Mouse (Mus musculus) intestine, embryonic 14.5 days (tissue): Measurements from ENCODE around the gene Mitf. TPM values are rescaled to one million over a fixed set of nuclear protein-coding genes. Genes with fewer than 3 reads are reported as not detected.

ENCODE experiments used
- ATAC-seq: fragments of 200-750 bp; cut with Nextera tagmentation; replicated peaks from 2 replicates; pipeline ENCODE4 v1.8.0; 2017; ENCODE audit warnings: low read depth, moderate number of reproducible peaks, moderate TSS enrichment, moderate library complexity; ENCODE audit not compliant: low FRiP score, low TSS enrichment
- DNase-seq: peaks from one replicate; pipeline ENCODE4 v3.0.0-alpha.2; 2018; ENCODE audit warnings: low spot score
- H3K27ac ChIP-seq: fragments of 300-500 bp; sonication (generic); 2 replicates; pipeline ENCODE4 v1.5.1; 2014; ENCODE audit warnings: low read depth, mild to moderate bottlenecking, control low read depth
- H3K27me3 ChIP-seq: fragments of 300-500 bp; sonication (generic); replicated peaks from 2 replicates; pipeline ENCODE4 v1.6.1; 2014; ENCODE audit warnings: low read length, control low read depth; ENCODE audit not compliant: control insufficient read depth, insufficient read depth
- H3K36me3 ChIP-seq: fragments of 300-500 bp; sonication (generic); 2 replicates; pipeline ENCODE4 v1.6.1; 2014; ENCODE audit warnings: low read length, control low read depth; ENCODE audit not compliant: control insufficient read depth, insufficient read depth
- H3K4me1 ChIP-seq: fragments of 300-500 bp; sonication (generic); replicated peaks from 2 replicates; pipeline ENCODE4 v1.6.1; 2014; ENCODE audit warnings: low read length, control low read depth, mixed read lengths; ENCODE audit not compliant: control insufficient read depth, insufficient read depth
- H3K4me2 ChIP-seq: fragments of 300-500 bp; sonication (generic); 2 replicates; pipeline ENCODE4 v1.6.1; 2014; ENCODE audit warnings: low read length
- H3K4me3 ChIP-seq: fragments of 300-500 bp; sonication (generic); 2 replicates; pipeline ENCODE4 v1.5.1; 2014; ENCODE audit warnings: low read depth, low read length, control low read depth, mixed read lengths
- H3K9ac ChIP-seq: fragments of 300-500 bp; sonication (generic); 2 replicates; pipeline ENCODE4 v1.6.1; 2014; ENCODE audit warnings: mild to moderate bottlenecking, low read length
- H3K9me3 ChIP-seq: fragments of 300-500 bp; sonication (generic); 2 replicates; pipeline ENCODE4 v1.6.1; 2016; ENCODE audit warnings: low read length, control low read depth; ENCODE audit not compliant: control insufficient read depth
- WGBS: fragments of 180-500 bp; shearing (Covaris S2); extraction: QIAGEN DNeasy Blood & Tissue Kit; methylation state at CpG from one replicate; pipeline ENCODE4 v1.1.7; 2014; 5-methylcytosine and 5-hydroxymethylcytosine counted together
- polyA plus RNA-seq: library from polyadenylated mRNA; unstranded; fragments of >200 nt; fragmentation: Nextera tagmentation; extraction: Ambion mirVana; gene quantifications from 2 replicates; pipeline ENCODE4 v1.2.1, GENCODE M21; 2014

Gene Mitf
- polyA plus RNA-seq, 1 experiment from 2014 or later = 1.3 TPM

DNA sequence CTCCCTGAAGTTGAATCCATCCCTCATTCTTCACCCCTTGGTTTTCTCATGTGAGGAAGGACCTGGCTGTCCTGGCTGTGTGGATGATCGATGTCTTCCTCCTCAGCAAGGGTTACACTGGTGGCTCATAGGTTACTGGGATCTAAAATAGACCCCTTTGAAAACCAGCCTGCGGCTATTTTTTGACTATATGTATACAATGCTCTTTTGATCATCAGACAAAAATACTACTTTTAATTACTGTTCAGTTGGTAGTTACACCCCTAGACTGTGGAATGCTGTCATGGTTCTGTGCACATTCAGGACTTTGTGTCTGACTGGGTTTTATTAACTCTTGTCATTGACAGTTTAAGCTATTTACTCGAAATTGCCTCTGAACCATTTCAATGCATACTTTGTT lies 157.9 kb downstream of the Mitf start:
- ATAC-seq (no peak), DNase-seq (no peak)
- Histone ChIP-seq H3K27me3 (no peaks in the 10 kb centered on the region), H3K9ac (no peak overlapping the region), H3K9me3 (no peaks in the 10 kb centered on the region), H3K4me2 (no peak overlapping the region), H3K36me3 (no peaks in the 10 kb centered on the region), H3K4me1 (no peaks in the 10 kb centered on the region), H3K27ac (no peak overlapping the region), H3K4me3 (no peak overlapping the region)
- 73% methylated on average over 3 of the region's 3 CpGs for WGBS

- Histone ChIP-seq H3K27me3 (no peaks in the 10 kb centered on the region), H3K36me3 (no peaks in the 10 kb centered on the region), H3K4me3 (no peak overlapping the region), H3K4me1 (no peaks in the 10 kb centered on the region), H3K9me3 (no peaks in the 10 kb centered on the region), H3K27ac (no peak overlapping the region), H3K9ac (no peak overlapping the region), H3K4me2 (no peak overlapping the region)
- 78% methylated on average over 9 of the region's 9 CpGs for WGBS
- no peak for DNase-seq
- ATAC-seq = no peak
Measured at GRCm38 (mm10) chr6:97981668-97982067, 174.8 kb downstream of the Mitf start.

DNA sequence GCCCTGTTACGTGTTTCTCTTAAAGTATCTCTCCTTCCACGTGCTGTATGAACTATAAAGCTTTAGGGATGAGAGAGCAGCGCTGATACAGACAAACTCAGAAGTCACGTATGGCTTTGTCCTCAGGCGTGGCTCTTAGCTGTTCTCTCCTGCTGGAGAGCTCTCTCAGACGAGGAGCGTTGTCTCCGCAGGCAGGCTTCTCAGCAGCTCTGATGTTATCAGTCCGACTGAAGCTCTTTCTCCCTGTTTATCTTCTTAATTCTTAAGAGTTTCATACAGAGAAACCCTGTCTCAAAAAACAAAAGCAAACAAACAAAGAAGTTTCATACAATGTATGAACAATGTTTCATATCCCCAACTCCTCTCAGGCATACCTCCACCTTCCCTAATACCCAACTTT lies 178.8 kb downstream of the Mitf start:
- DNase-seq = peak; percentile 25
- Histone ChIP-seq H3K4me3 (no peak overlapping the region), H3K36me3 (no peaks in the 10 kb centered on the region), H3K9ac (no peak overlapping the region), H3K27me3 (no peaks in the 10 kb centered on the region), H3K27ac (no peak overlapping the region), H3K9me3 (no peaks in the 10 kb centered on the region), H3K4me1 (no peaks in the 10 kb centered on the region), H3K4me2 (no peak overlapping the region)
- ATAC-seq = no peak
- WGBS = 61% methylated on average over 9 of the region's 9 CpGs

- H3K4me3 ChIP-seq = no peak overlapping the region
- no peak overlapping the region for H3K4me2 ChIP-seq
- ATAC-seq (no peak), DNase-seq (peak; percentile 45)
- H3K36me3 ChIP-seq = no peaks in the 10 kb centered on the region
- H3K9ac ChIP-seq = no peak overlapping the region
- H3K27me3 ChIP-seq = no peaks in the 10 kb centered on the region
- no peaks in the 10 kb centered on the region for H3K4me1 ChIP-seq
- no peaks in the 10 kb centered on the region for H3K9me3 ChIP-seq
- 81% methylated on average over 3 of the region's 3 CpGs for WGBS
- H3K27ac ChIP-seq = no peak overlapping the region
Measured at GRCm38 (mm10) chr6:97986417-97986816, 179.6 kb downstream of the Mitf start.

DNA sequence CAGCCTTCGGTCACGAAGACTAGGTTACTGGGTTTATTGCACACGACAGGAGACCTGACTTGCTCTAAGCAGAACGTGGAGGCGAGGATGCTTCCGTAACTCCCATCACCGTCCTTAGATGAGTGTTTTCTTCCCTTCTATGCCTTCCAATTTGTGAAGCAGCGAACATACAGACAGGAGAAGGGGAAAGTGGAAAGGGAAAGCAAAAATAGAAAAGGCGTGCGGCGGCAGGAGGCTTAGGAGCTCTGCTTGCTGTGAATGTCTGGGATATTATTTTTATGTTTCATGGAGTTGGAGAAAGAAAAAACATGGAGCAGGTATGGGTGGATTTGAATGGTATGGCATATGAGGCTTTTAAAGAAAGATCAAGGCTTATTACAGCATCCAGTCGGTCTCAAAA lies 186.7 kb downstream of the Mitf start:
- 89% methylated on average over 12 of the region's 12 CpGs for WGBS
- H3K4me2 ChIP-seq = no peak overlapping the region
- H3K4me1 ChIP-seq = no peaks in the 10 kb centered on the region
- H3K27ac ChIP-seq = no peak overlapping the region
- no peaks in the 10 kb centered on the region for H3K27me3 ChIP-seq
- H3K9ac ChIP-seq = no peak overlapping the region
- no peaks in the 10 kb centered on the region for H3K36me3 ChIP-seq
- H3K4me3 ChIP-seq = no peak overlapping the region
- H3K9me3 ChIP-seq = no peaks in the 10 kb centered on the region
- ATAC-seq = no peak
- no peak for DNase-seq

DNA sequence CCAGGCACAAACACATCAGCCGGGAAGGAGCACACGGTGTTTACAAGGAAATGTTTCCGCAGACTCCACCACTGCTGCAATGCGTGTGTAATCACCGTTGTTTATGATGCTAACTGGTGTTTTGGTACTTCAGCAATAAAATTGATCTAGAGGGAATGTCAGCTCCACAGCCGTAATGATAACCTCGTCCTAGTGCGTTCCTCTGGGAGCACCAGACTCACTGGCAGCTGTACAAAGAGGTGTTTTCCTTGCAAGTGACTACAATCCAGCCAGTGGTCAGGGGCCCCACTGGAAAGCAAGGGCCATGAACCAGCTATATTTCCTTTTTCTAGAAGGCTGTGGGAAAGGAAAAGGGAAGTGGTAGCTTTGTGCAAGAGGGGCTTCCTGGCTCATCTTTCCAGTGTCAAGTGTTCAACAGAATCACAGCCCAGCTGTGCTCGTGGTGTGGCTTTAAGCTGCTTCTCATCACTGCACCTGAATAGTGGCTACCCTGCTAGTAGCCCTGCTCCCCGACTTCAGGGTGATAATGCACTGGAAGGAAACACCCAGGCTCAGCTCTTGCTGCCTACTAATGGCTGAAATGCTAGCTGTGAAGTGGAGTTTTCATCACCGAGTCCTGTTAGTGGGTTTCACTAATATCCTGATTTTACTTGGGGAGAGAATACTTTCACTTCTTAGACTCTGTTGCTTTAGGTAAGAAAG lies 188.9 kb downstream of the Mitf start:
- Histone ChIP-seq H3K27ac (no peak overlapping the region), H3K9me3 (no peaks in the 10 kb centered on the region), H3K36me3 (no peaks in the 10 kb centered on the region), H3K4me2 (no peak overlapping the region), H3K4me1 (no peaks in the 10 kb centered on the region), H3K27me3 (no peaks in the 10 kb centered on the region), H3K9ac (no peak overlapping the region), H3K4me3 (no peak overlapping the region)
- WGBS = 51% methylated on average over 11 of the region's 11 CpGs
- no peak for DNase-seq
- ATAC-seq = no peak

- 52% methylated on average over 4 of the region's 4 CpGs for WGBS
Measured at GRCm38 (mm10) chr6:98001551-98001950, 194.7 kb downstream of the Mitf start.

DNA sequence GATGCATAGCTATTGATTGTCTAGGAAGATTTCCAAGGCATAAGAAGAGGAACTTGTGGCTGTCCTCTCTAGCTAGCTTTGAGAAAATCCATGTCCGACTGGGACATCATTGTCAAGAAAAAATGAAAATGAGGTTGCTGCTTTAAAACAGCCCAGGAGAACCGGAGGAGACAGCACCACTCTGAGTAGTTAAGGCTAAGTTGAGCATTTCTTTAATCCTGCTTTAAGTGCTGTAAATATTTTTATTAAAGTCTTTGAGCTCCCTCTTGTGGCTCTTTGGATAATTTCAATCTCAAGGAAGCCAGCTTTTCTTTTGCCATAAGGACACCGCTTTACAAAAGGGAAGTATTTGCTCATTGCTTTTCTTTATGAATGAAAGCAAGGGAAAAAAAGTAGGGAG lies 196.3 kb downstream of the Mitf start:
- Histone ChIP-seq H3K9me3 (no peaks in the 10 kb centered on the region), H3K4me3 (no peak overlapping the region), H3K27me3 (no peaks in the 10 kb centered on the region), H3K27ac (no peak overlapping the region), H3K4me1 (no peaks in the 10 kb centered on the region), H3K36me3 (no peaks in the 10 kb centered on the region), H3K4me2 (no peak overlapping the region), H3K9ac (no peak overlapping the region)
- DNase-seq (peak; percentile 55), ATAC-seq (no peak)
- WGBS = 21% methylated on average over 3 of the region's 3 CpGs

More at GRCm38 (mm10) chr6:98001551-98001950, 194.7 kb downstream of the Mitf start:
- Histone ChIP-seq H3K4me1 (no peaks in the 10 kb centered on the region), H3K27ac (no peak overlapping the region), H3K9me3 (no peaks in the 10 kb centered on the region), H3K36me3 (no peaks in the 10 kb centered on the region), H3K4me2 (no peak overlapping the region), H3K4me3 (no peak overlapping the region), H3K9ac (no peak overlapping the region), H3K27me3 (no peaks in the 10 kb centered on the region)
- ATAC-seq = no peak
- no peak for DNase-seq

DNA sequence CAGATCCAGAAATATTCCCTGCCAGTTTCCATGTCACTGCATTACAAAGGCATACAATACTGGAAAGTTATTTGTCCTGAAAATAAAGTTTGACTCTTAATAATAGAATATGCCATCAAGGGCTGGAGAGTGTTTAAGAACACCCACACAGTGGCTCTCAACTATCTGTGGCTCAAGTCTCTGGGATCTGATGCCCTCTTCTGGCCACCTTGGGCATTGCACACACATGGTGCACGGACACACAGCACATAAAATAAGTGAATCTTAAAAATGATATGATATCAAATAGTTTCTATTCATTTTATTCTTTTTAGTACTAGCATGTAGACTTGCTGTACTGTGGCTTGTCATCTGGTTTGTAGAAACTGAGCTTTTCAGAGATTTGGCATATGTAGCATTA lies 198.7 kb downstream of the Mitf start:
- H3K9ac ChIP-seq = no peak overlapping the region
- no peak overlapping the region for H3K4me3 ChIP-seq
- H3K27me3 ChIP-seq = no peaks in the 10 kb centered on the region
- no peaks in the 10 kb centered on the region for H3K4me1 ChIP-seq
- no peaks in the 10 kb centered on the region for H3K36me3 ChIP-seq
- H3K9me3 ChIP-seq = no peaks in the 10 kb centered on the region
- WGBS = 74% methylated on average over 1 of the region's 1 CpGs
- H3K4me2 ChIP-seq = no peak overlapping the region
- DNase-seq (peak; percentile 59), ATAC-seq (no peak)
- H3K27ac ChIP-seq = no peak overlapping the region
